Mouse (Mus musculus): ENCODE results near the gene Astn2. TPM values are rescaled to one million over a fixed set of nuclear protein-coding genes. Genes with fewer than 3 reads are reported as not detected.

The Astn2 gene
- polyA plus RNA-seq, 1 experiment: not detected

DNA sequence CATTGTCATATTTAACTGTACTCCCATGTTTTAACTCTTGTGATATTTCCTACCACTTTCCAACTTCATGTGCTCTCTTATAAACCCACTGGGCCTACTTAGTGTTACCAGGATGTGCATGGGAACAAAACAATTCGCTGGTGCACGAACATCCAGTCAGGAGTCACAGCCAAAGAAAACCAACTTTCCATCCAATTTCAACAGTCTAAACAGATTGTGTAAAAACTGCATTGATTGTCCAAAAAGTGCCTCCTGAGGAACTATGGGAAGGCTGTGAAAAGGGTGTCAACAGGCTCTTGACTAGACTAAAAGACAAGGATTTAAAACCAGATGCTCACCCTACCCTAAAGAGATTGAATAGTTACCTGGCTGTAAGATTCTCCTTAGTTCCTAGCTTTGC, 458.4 kb downstream of the Astn2 start:
- no peaks in the 10 kb centered on the region for H3K27me3 ChIP-seq (ENCODE audit: control insufficient read depth, insufficient read depth, insufficient read length)
- TF ChIP-seq MAX (IDR thresholded peaks at IDR 0.05): no peak
- no peak for TF ChIP-seq MYOG (IDR thresholded peaks at IDR 0.05; ENCODE audit: control insufficient read depth, extremely low read depth, insufficient read length)
- TF ChIP-seq CTCF (IDR thresholded peaks at IDR 0.05; ENCODE audit: control insufficient read depth, insufficient read depth, insufficient read length): no peak
- no peak for TF ChIP-seq MYOD1 (IDR thresholded peaks at IDR 0.05; ENCODE audit: control insufficient read depth, insufficient read length, low read depth)
- TF ChIP-seq FOSL1 (IDR thresholded peaks at IDR 0.05; ENCODE audit: insufficient read depth, low read length, poor library complexity, severe bottlenecking): no peak
- no peak for TF ChIP-seq CEBPB (IDR thresholded peaks at IDR 0.05; ENCODE audit: low read depth)
- TF ChIP-seq USF1 (IDR thresholded peaks at IDR 0.05; ENCODE audit: low read depth): no peak
- no peak overlapping the region for H3ac ChIP-seq (ENCODE audit: control insufficient read depth, insufficient read length, low read depth)
- no peaks in the 10 kb centered on the region for H3K79me3 ChIP-seq (ENCODE audit: low read depth)
- no peak overlapping the region for H3K4me3 ChIP-seq (ENCODE audit: insufficient read depth, poor library complexity, severe bottlenecking)
- no peaks in the 10 kb centered on the region for H3K36me3 ChIP-seq (ENCODE audit: control insufficient read depth, insufficient read depth)
- no peaks in the 10 kb centered on the region for H3K79me2 ChIP-seq (ENCODE audit: control insufficient read depth, insufficient read depth)

- no peaks in the 10 kb centered on the region for H3K36me3 ChIP-seq (ENCODE audit: control insufficient read depth, insufficient read depth)
- TF ChIP-seq MAX (IDR thresholded peaks at IDR 0.05) (no peak), FOSL1 (IDR thresholded peaks at IDR 0.05; ENCODE audit: insufficient read depth, low read length, poor library complexity, severe bottlenecking) (no peak), CTCF (IDR thresholded peaks at IDR 0.05; ENCODE audit: control insufficient read depth, insufficient read depth, insufficient read length) (no peak), MYOG (IDR thresholded peaks at IDR 0.05; ENCODE audit: control insufficient read depth, extremely low read depth, insufficient read length) (no peak), CEBPB (IDR thresholded peaks at IDR 0.05; ENCODE audit: low read depth) (no peak), USF1 (IDR thresholded peaks at IDR 0.05; ENCODE audit: low read depth) (no peak), MYOD1 (IDR thresholded peaks at IDR 0.05; ENCODE audit: control insufficient read depth, insufficient read length, low read depth) (no peak)
- no peaks in the 10 kb centered on the region for H3K27me3 ChIP-seq (ENCODE audit: control insufficient read depth, insufficient read depth, insufficient read length)
- no peak overlapping the region for H3ac ChIP-seq (ENCODE audit: control insufficient read depth, insufficient read length, low read depth)
- H3K79me2 ChIP-seq (ENCODE audit: control insufficient read depth, insufficient read depth): no peaks in the 10 kb centered on the region
- H3K4me3 ChIP-seq (ENCODE audit: insufficient read depth, poor library complexity, severe bottlenecking): no peak overlapping the region
- no peaks in the 10 kb centered on the region for H3K79me3 ChIP-seq (ENCODE audit: low read depth)
These were observed 473.5 kb downstream of the Astn2 start for GRCm38 (mm10) chr4:65930901-65931300.

- Histone ChIP-seq H3ac (ENCODE audit: control insufficient read depth, insufficient read length, low read depth) (no peak overlapping the region), H3K4me3 (ENCODE audit: insufficient read depth, poor library complexity, severe bottlenecking) (no peak overlapping the region), H3K79me3 (ENCODE audit: low read depth) (no peaks in the 10 kb centered on the region), H3K36me3 (ENCODE audit: control insufficient read depth, insufficient read depth) (no peaks in the 10 kb centered on the region), H3K27me3 (ENCODE audit: control insufficient read depth, insufficient read depth, insufficient read length) (no peaks in the 10 kb centered on the region), H3K79me2 (ENCODE audit: control insufficient read depth, insufficient read depth) (no peaks in the 10 kb centered on the region)
- TF ChIP-seq MYOD1 (IDR thresholded peaks at IDR 0.05; ENCODE audit: control insufficient read depth, insufficient read length, low read depth) (no peak), USF1 (IDR thresholded peaks at IDR 0.05; ENCODE audit: low read depth) (no peak), FOSL1 (IDR thresholded peaks at IDR 0.05; ENCODE audit: insufficient read depth, low read length, poor library complexity, severe bottlenecking) (no peak), CEBPB (IDR thresholded peaks at IDR 0.05; ENCODE audit: low read depth) (no peak), MAX (IDR thresholded peaks at IDR 0.05) (no peak), MYOG (IDR thresholded peaks at IDR 0.05; ENCODE audit: control insufficient read depth, extremely low read depth, insufficient read length) (no peak), CTCF (IDR thresholded peaks at IDR 0.05; ENCODE audit: control insufficient read depth, insufficient read depth, insufficient read length) (no peak)
These were observed 484.1 kb downstream of the Astn2 start for GRCm38 (mm10) chr4:65920294-65920693.

DNA sequence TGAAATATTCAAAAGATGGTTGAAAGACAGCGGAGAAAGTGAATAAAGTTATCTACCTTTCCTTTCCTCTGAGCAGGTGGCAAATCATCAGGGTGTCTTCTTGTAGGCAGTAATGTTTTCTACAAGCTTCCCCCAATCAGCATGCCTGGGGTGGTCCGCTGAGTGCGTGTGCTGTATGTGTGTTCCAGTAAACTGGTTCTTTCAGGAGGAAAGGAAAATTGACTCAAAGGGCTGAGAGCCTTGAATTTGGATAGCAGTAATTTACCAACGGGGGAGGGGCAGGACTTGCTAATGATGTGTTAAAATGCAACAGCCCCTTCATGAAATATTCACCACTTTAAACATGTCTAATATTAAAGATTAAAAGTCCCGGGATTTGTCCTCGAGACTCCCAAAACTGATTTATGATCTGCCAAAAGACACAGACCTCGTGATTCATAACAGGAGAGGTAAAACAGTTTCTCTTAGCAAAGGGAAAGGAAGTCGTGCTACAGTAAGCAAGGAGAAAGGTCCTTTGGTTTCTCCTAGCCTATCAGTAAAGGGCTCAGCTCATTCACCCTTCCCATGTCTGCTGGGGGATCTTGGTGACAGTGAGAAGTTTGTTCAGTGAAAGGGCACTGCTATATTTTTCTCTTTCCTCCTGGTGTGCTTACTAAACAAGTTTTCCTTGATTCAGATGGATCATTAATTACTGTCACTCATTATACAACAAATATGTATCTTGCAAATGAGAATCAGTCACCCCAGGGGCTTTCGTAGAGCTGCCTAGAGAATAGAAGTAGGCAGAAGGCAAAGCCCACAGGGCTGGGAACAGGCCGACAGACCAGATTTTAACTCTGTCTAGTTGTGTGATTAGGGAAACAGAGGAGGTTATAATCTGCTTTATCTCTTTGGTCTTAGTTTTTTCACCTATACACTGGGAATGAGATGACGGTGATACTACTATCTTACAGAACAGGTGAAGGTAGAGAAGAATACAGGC, 488.1 kb downstream of the Astn2 start:
- Histone ChIP-seq H3K79me2 (ENCODE audit: control insufficient read depth, insufficient read depth) (no peaks in the 10 kb centered on the region), H3K36me3 (ENCODE audit: control insufficient read depth, insufficient read depth) (no peaks in the 10 kb centered on the region), H3K4me3 (ENCODE audit: insufficient read depth, poor library complexity, severe bottlenecking) (no peak overlapping the region), H3K79me3 (ENCODE audit: low read depth) (no peaks in the 10 kb centered on the region), H3ac (ENCODE audit: control insufficient read depth, insufficient read length, low read depth) (no peak overlapping the region), H3K27me3 (ENCODE audit: control insufficient read depth, insufficient read depth, insufficient read length) (no peaks in the 10 kb centered on the region)
- TF ChIP-seq MAX (IDR thresholded peaks at IDR 0.05) (no peak), MYOD1 (IDR thresholded peaks at IDR 0.05; ENCODE audit: control insufficient read depth, insufficient read length, low read depth) (no peak), CTCF (IDR thresholded peaks at IDR 0.05; ENCODE audit: control insufficient read depth, insufficient read depth, insufficient read length) (no peak), USF1 (IDR thresholded peaks at IDR 0.05; ENCODE audit: low read depth) (no peak), CEBPB (IDR thresholded peaks at IDR 0.05; ENCODE audit: low read depth) (no peak), FOSL1 (IDR thresholded peaks at IDR 0.05; ENCODE audit: insufficient read depth, low read length, poor library complexity, severe bottlenecking) (no peak), MYOG (IDR thresholded peaks at IDR 0.05; ENCODE audit: control insufficient read depth, extremely low read depth, insufficient read length) (no peak)

- H3K27me3 ChIP-seq (ENCODE audit: control insufficient read depth, insufficient read depth, insufficient read length): no peaks in the 10 kb centered on the region
- no peaks in the 10 kb centered on the region for H3K36me3 ChIP-seq (ENCODE audit: control insufficient read depth, insufficient read depth)
- H3K79me3 ChIP-seq (ENCODE audit: low read depth): no peaks in the 10 kb centered on the region
- TF ChIP-seq MYOD1 (IDR thresholded peaks at IDR 0.05; ENCODE audit: control insufficient read depth, insufficient read length, low read depth) (no peak), USF1 (IDR thresholded peaks at IDR 0.05; ENCODE audit: low read depth) (no peak), CTCF (IDR thresholded peaks at IDR 0.05; ENCODE audit: control insufficient read depth, insufficient read depth, insufficient read length) (no peak)
- no peak overlapping the region for H3ac ChIP-seq (ENCODE audit: control insufficient read depth, insufficient read length, low read depth)
- no peaks in the 10 kb centered on the region for H3K79me2 ChIP-seq (ENCODE audit: control insufficient read depth, insufficient read depth)
- H3K4me3 ChIP-seq (ENCODE audit: insufficient read depth, poor library complexity, severe bottlenecking): no peak overlapping the region
These were observed 492.0 kb downstream of the Astn2 start for GRCm38 (mm10) chr4:65912247-65912942.
